Mouse (Mus musculus) liver, embryonic 15.5 days (tissue): ENCODE measurements around the gene Cdkn1a. TPM values are rescaled to one million over a fixed set of nuclear protein-coding genes. Genes with fewer than 3 reads are reported as not detected.
"Not testable (repeated sequence)": the region's sequence is repeated elsewhere in the genome, so short reads cannot be mapped to it uniquely, and the experiment has no call there.

Experiments used
- ATAC-seq: fragments of 200-750 bp; cut with Nextera tagmentation; 2 replicates; pipeline ENCODE4 v1.8.0; 2017; ENCODE audit warnings: moderate number of reproducible peaks, mild to moderate bottlenecking, moderate library complexity; ENCODE audit not compliant: insufficient read depth
- H3K27ac ChIP-seq: fragments of 300-500 bp; sonication (generic); replicated peaks from 2 replicates; pipeline ENCODE4 v1.5.1; 2015; ENCODE audit warnings: mild to moderate bottlenecking, inconsistent platforms
- H3K27me3 ChIP-seq: fragments of 300-500 bp; sonication (generic); 2 replicates; pipeline ENCODE4 v1.6.1; 2015; ENCODE audit warnings: mild to moderate bottlenecking, inconsistent platforms
- H3K36me3 ChIP-seq: fragments of 300-500 bp; sonication (generic); replicated peaks from 2 replicates; pipeline ENCODE4 v1.6.1; 2015; ENCODE audit warnings: moderate library complexity, mild to moderate bottlenecking, inconsistent platforms
- H3K4me1 ChIP-seq: fragments of 300-500 bp; sonication (generic); replicated peaks from 2 replicates; pipeline ENCODE4 v1.6.1; 2015; ENCODE audit warnings: inconsistent platforms
- H3K4me2 ChIP-seq: fragments of 300-500 bp; sonication (generic); 2 replicates; pipeline ENCODE4 v1.6.1; 2015; ENCODE audit warnings: moderate library complexity, mild to moderate bottlenecking, inconsistent platforms
- H3K4me3 ChIP-seq: fragments of 300-500 bp; sonication (generic); replicated peaks from 2 replicates; pipeline ENCODE4 v1.5.1; 2015; ENCODE audit warnings: mild to moderate bottlenecking, inconsistent platforms
- H3K9ac ChIP-seq: fragments of 300-500 bp; sonication (generic); 2 replicates; pipeline ENCODE4 v1.6.1; 2015; ENCODE audit warnings: moderate library complexity, mild to moderate bottlenecking, inconsistent platforms
- H3K9me3 ChIP-seq: fragments of 300-500 bp; sonication (generic); replicated peaks from 2 replicates; pipeline ENCODE4 v1.6.1; 2016; ENCODE audit warnings: inconsistent platforms
- WGBS: fragments of 180-500 bp; shearing (Covaris S2); methylation state at CpG from one replicate; pipeline ENCODE4 v1.1.7; 2015; ENCODE audit warnings: mixed read lengths; ENCODE audit not compliant: insufficient replicate concordance; 5-methylcytosine and 5-hydroxymethylcytosine counted together
- polyA plus RNA-seq: library from polyadenylated mRNA; unstranded; fragments of >200 nt; fragmentation: Nextera tagmentation; extraction: Ambion mirVana; gene quantifications from 2 replicates; pipeline ENCODE4 v1.2.1, GENCODE M21; 2015

The Cdkn1a gene
- polyA plus RNA-seq, 1 experiment from 2014 or later: 15.4 TPM

DNA sequence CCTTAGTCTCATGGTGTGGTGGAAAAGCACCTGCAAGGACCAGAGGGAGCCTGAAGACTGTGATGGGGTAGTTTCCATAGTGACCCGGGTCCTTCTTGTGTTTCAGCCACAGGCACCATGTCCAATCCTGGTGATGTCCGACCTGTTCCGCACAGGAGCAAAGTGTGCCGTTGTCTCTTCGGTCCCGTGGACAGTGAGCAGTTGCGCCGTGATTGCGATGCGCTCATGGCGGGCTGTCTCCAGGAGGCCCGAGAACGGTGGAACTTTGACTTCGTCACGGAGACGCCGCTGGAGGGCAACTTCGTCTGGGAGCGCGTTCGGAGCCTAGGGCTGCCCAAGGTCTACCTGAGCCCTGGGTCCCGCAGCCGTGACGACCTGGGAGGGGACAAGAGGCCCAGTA is 7.5 kb downstream of the Cdkn1a start:
- H3K4me1 ChIP-seq: peaks cover 25% of the 10 kb centered on the region
- ATAC-seq: no peak
- 91% methylated on average over 24 of the region's 24 CpGs for WGBS
- no peak overlapping the region for H3K9ac ChIP-seq
- H3K4me2 ChIP-seq: no peak overlapping the region
- no peak overlapping the region for H3K4me3 ChIP-seq
- H3K27me3 ChIP-seq: peaks cover 27% of the 10 kb centered on the region
- H3K27ac ChIP-seq: no peak overlapping the region
- H3K36me3 ChIP-seq: no peaks in the 10 kb centered on the region
- H3K9me3 ChIP-seq: no peaks in the 10 kb centered on the region

DNA sequence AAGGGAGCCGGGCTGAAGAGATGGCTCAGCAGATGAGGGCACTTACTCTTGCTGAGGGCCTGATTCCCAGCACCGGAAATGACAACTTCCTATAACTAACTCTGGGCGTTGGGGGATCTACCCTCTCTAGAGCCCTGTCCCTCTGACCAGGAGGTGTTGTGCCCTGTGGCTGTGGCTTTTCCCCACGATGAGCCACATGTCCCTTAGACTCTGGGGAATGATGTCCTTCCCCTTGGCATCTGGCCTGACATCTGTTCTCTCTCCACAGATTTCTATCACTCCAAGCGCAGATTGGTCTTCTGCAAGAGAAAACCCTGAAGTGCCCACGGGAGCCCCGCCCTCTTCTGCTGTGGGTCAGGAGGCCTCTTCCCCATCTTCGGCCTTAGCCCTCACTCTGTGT is 8.3 kb downstream of the Cdkn1a start:
- Histone ChIP-seq H3K4me2 (no peak overlapping the region), H3K9me3 (no peaks in the 10 kb centered on the region), H3K9ac (no peak overlapping the region), H3K4me3 (no peak overlapping the region), H3K27me3 (peaks cover 19% of the 10 kb centered on the region), H3K4me1 (peaks cover 17% of the 10 kb centered on the region), H3K36me3 (no peaks in the 10 kb centered on the region), H3K27ac (no peak overlapping the region)
- 33% methylated on average over 8 of the region's 8 CpGs for WGBS
- ATAC-seq: no peak

DNA sequence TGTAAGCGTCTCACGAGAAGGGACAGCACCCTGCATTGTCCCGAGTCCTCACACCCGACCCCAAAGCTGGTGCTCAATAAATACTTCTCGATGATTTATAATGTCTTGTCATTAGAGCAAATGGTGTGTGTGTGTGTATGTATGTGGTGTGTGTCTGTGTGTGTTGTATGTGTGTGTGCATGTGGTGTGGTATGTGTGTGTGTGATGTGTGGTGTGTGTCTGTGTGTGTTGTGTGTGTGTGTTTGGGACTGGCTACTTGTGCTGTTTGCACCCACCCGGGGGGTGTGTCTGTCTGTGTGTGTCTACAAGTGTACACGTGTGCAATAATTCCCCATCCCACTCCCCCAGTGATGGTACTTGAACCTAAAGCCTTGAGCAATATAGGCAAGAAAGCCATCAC is 9.9 kb downstream of the Cdkn1a start:
- H3K4me1 ChIP-seq: peaks cover 3% of the 10 kb centered on the region; the same call in 1 of the 2 replicates
- 72% methylated on average over 7 of the region's 7 CpGs for WGBS
- ATAC-seq: no peak

DNA sequence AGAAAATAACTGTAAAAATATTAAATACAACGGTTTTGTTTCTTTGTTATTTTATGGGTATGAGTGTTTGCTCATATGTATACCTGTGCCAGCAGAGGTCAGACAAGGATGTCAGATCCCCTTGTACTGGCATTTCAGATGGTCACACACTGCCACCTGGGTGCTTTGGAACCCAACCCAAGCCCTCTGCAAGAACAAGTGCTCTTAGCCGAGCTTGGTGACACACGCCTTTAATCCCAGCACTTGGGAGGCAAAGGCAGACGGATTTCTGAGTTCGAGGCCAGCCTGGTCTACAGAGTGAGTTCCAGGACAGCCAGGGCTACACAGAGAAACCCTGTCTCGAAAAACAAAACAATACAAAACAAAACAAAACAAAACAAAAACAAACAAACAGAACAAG is 19.6 kb downstream of the Cdkn1a start:
- not testable (repeated sequence) for H3K27ac ChIP-seq, H3K27me3 ChIP-seq, H3K36me3 ChIP-seq, ATAC-seq, H3K9ac ChIP-seq, H3K9me3 ChIP-seq, H3K4me3 ChIP-seq, H3K4me2 ChIP-seq, H3K4me1 ChIP-seq
- 57% methylated on average over 6 of the region's 6 CpGs for WGBS

More for the DNA sequence above, 9.9 kb downstream of the Cdkn1a start:
- no peak overlapping the region for H3K4me2 ChIP-seq
- H3K27me3 ChIP-seq: peaks cover 4% of the 10 kb centered on the region
- no peak overlapping the region for H3K9ac ChIP-seq
- no peaks in the 10 kb centered on the region for H3K9me3 ChIP-seq
- H3K36me3 ChIP-seq: no peaks in the 10 kb centered on the region
- no peak overlapping the region for H3K27ac ChIP-seq
- no peak overlapping the region for H3K4me3 ChIP-seq

DNA sequence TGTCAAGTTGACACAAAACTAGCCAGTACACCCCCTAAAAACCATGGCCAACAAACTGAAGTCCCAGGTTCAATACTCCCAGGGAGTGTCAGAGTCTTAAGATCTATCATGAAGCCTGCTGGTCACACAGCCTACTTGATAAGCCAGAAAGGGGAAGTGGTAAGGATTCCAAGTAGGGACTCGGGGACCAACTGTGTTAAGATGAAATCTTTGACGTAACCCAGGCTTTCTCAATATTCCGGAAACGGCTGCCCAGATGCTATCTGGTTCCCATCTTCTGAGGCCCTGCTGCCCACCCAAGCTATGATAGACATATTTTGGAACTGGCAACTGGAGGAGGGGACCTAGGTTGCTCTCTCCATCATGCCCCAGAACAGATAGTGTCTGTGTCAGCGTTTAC is 20.6 kb downstream of the Cdkn1a start:
- H3K4me2 ChIP-seq: no peak overlapping the region
- no peak overlapping the region for H3K27ac ChIP-seq
- H3K9me3 ChIP-seq: no peaks in the 10 kb centered on the region
- 13% methylated on average over 5 of the region's 5 CpGs for WGBS
- ATAC-seq: no peak
- H3K36me3 ChIP-seq: no peaks in the 10 kb centered on the region
- H3K4me1 ChIP-seq: 0 out of 2 replicates have a peak, but pooled peaks cover 3% of the 10 kb centered on the region
- H3K9ac ChIP-seq: no peak overlapping the region
- H3K4me3 ChIP-seq: no peak overlapping the region
- H3K27me3 ChIP-seq: no peaks in the 10 kb centered on the region

DNA sequence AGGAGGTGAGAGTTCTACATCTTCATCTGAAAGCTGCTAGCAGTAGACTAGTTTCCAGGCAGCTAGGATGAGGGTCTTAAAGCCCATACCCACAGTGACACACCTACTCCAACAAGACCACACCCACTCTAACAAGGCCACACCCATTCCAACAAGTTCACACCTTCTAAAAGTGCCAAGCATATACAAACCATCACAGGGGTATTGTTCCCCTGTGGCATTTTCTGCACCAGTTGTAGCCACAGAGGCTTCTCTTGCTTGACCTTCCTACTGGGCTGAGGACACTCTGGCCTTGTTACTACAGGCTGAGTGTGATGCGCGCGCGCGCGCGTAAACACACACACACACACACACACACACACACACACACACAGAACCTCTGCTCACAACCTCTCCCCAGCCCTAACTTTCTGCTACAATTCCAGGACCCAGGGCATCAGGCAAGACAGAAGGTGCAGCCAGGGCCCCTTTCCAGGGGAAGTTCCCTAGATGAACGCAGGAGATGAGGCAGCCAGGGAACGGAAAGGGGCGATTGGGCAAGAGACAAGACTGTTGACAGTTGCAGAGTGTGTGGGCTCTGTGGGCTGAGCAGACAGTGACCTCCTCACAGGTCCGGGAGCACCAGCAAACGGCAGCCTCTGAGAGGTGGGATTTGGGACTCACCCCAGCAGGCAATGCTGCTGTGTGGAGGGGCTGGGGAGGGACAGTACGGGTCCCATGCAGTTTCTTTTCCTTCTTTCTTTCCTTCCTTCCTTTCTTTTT is 23.0 kb downstream of the Cdkn1a start, which contains the start of gene Rab44:
TSS of gene Rab44 (plus strand) at position 555 of the 762 bp plus-strand sequence.
- H3K9ac ChIP-seq: no peak within 1 kb of the TSS
- 0 out of 2 replicates have a peak, but pooled peaks cover 3% of the 10 kb centered on the region for H3K4me1 ChIP-seq
- H3K27me3 ChIP-seq: no peaks in the 10 kb centered on the region
- no peak for ATAC-seq
- peak within 1 kb of the TSS; percentile 31 for H3K4me3 ChIP-seq
- H3K27ac ChIP-seq: 0 out of 2 replicates have a peak within 1 kb of the TSS, but pooled peaks have one; percentile 24
- peak within 1 kb of the TSS; percentile 29; the same call in 1 of the 2 replicates for H3K4me2 ChIP-seq
- no peaks in the 10 kb centered on the region for H3K36me3 ChIP-seq
- no peaks in the 10 kb centered on the region for H3K9me3 ChIP-seq
- 38% methylated on average over 13 of the region's 13 CpGs for WGBS

DNA sequence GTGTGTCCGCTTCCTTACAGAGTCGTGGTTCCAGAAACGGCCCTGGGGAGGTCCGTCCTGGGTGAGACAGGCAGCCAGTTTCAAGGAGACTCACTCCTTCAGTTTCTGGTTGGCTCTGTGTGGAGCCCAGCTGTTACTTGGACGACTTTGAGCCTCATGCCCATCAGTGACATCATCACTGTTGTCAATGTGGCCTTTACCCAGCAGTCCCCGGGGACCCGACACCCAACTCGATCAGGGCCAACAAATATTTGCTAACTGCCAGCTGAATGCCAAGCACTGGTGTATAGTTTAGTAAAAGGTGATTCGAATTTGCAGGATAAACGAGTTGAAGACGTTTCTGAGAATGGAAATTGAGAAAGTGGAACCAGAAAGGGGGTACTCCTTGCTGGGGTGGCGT is 25.2 kb downstream of the Cdkn1a start:
- 49% methylated on average over 12 of the region's 12 CpGs for WGBS
- Histone ChIP-seq H3K9me3 (no peaks in the 10 kb centered on the region), H3K4me3 (peak overlapping the region; percentile 27), H3K27ac (no peak overlapping the region), H3K9ac (no peak overlapping the region), H3K36me3 (no peaks in the 10 kb centered on the region), H3K27me3 (no peaks in the 10 kb centered on the region), H3K4me2 (peak overlapping the region; percentile 29), H3K4me1 (0 out of 2 replicates have a peak, but pooled peaks cover 3% of the 10 kb centered on the region)
- ATAC-seq: no peak

DNA sequence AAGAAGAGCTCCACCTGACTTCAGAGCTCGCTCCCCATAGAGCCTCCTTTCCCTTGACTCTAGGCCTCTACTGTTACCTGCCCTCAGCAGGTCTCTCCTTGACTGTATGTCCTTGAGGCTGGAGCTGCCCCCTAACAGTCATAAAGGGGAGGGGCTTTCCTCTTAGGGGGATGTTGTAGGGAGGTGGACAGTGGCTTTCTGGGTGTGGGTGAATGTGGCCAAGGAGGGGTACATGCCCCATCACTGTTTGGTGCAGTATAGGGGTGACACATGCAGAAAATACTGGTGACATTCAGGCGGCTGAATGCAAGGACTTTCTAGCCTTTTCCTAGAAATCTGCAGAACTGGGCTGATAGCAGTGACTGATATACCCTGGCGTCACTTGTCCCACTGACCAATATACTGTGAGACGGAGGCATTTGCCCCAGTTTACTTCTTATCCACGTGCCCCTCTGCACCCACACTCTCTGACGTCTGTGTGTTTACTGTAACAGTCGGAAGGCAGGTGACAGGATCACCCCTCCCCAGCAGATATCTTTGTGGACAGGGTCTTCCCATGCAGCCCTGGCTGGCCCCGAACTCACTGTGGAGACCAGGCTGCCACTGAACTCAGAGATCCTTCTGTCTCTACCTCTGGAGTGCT is 26.4 kb downstream of the Cdkn1a start:
- 48% methylated on average over 8 of the region's 8 CpGs for WGBS
- Histone ChIP-seq H3K4me2 (no peak overlapping the region), H3K9me3 (no peaks in the 10 kb centered on the region), H3K4me1 (0 out of 2 replicates have a peak, but pooled peaks cover 3% of the 10 kb centered on the region), H3K4me3 (no peak overlapping the region), H3K9ac (no peak overlapping the region), H3K27me3 (no peaks in the 10 kb centered on the region), H3K36me3 (no peaks in the 10 kb centered on the region), H3K27ac (no peak overlapping the region)
- ATAC-seq: no peak

DNA sequence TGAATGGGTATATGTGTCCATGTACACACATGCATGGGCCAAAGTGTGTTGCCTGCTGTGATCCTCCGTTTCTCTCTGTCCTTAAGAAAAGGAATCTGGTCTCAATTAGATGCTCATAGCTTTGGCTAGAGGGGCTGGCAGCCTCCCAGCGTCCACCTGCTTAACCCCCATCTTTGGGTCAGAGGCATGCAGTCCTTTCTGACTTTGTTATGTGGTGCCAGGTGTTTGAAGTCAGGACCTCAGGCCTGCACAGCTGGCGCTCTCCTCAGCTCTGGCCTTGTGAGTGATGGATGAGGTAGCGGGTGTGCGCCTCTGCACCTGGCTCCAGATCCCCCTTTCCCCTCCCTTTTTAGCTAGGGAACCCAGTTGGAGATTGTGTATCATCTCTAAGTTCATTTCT is 27.3 kb downstream of the Cdkn1a start:
- Histone ChIP-seq H3K36me3 (no peaks in the 10 kb centered on the region), H3K9ac (no peak overlapping the region), H3K4me3 (no peak overlapping the region), H3K4me2 (no peak overlapping the region), H3K9me3 (no peaks in the 10 kb centered on the region), H3K4me1 (peaks cover 3% of the 10 kb centered on the region; the same call in 1 of the 2 replicates), H3K27ac (no peak overlapping the region), H3K27me3 (no peaks in the 10 kb centered on the region)
- WGBS: 64% methylated on average over 5 of the region's 5 CpGs
- ATAC-seq: no peak

DNA sequence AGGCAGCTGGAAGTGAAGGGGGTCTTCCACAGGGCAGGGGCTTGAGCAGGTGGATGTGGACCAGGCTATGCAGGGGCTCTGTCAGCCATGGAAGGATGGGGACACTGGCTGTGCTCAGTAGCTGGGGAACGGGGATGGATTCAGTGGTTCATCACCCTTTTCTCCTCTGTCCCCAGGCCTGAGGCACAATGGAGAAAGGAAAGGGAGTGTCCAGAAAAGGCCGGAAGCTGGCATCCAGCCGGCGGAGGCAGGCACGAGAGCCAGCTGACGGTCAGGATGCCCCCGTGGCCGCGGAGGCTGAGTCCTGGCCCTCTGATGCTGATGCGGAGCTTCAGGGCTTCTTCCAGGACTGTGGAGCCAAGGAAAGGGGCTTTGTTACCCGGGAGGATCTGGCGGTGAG is 29.9 kb downstream of the Cdkn1a start:
- H3K27ac ChIP-seq: no peak overlapping the region
- no peaks in the 10 kb centered on the region for H3K9me3 ChIP-seq
- no peaks in the 10 kb centered on the region; the same call in 1 of the 2 replicates for H3K4me1 ChIP-seq
- H3K4me2 ChIP-seq: no peak overlapping the region
- WGBS: 71% methylated on average over 12 of the region's 12 CpGs
- H3K4me3 ChIP-seq: no peak overlapping the region
- no peaks in the 10 kb centered on the region for H3K36me3 ChIP-seq
- no peaks in the 10 kb centered on the region for H3K27me3 ChIP-seq
- ATAC-seq: no peak
- H3K9ac ChIP-seq: no peak overlapping the region

DNA sequence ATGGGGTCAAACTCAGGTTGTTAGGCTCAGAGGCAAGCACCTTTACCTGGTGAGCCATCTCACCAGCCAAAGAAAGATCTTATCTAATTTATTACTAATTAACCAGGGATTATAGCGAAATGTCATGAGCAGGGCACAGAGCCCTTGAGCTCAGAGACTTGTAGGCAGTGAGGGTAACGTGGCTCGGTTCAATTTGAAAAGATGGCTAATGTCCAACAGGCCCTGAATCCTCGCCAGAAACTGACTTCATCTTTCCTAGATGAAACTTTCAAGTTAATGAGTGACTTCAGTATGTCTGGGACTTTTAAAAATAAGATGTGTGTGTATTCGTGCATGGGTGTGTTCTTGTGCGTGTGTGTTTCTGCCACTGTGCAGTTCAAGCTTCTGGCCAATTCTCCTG is 32.0 kb downstream of the Cdkn1a start:
- Histone ChIP-seq H3K4me2 (no peak overlapping the region), H3K4me3 (no peak overlapping the region), H3K36me3 (no peaks in the 10 kb centered on the region), H3K9ac (no peak overlapping the region), H3K9me3 (no peaks in the 10 kb centered on the region), H3K27ac (no peak overlapping the region), H3K4me1 (no peaks in the 10 kb centered on the region; the same call in 1 of the 2 replicates), H3K27me3 (no peaks in the 10 kb centered on the region)
- WGBS: 56% methylated on average over 6 of the region's 6 CpGs
- no peak for ATAC-seq
